Comparison of ENCODE assay signal across 8 mouse cellular contexts in genomic region chr10:127211414-127211854, GRCm38 (mm10). TPM values are rescaled to one million over a fixed set of nuclear protein-coding genes. Genes with fewer than 3 reads are reported as not detected.
DNase-seq lines count a peak whose midpoint lies in the region; ATAC-seq and TF ChIP-seq lines count a peak whose summit lies in the region.

Gene Pip4k2c, minus strand, starts transcription at chr10:127211585.

- peak; percentile 97 for ATAC-seq in hindbrain, embryonic 16.5 days
- ATAC-seq in megakaryocyte, adult 5-6 weeks (ENCODE audit: poor library complexity, severe bottlenecking) = peak; percentile 98

- peak; percentile 90 for DNase-seq in adipocyte (ENCODE audit: low spot score)
- DNase-seq in gastrocnemius, adult 2 months = peak; percentile 95
- peak; percentile 80 to 93 for DNase-seq in left cerebral cortex, adult 8-10 months (ENCODE audit: low spot score in 2 of 2)
- peak; percentile 90 for DNase-seq in right cerebral cortex, adult 2 months (ENCODE audit: low spot score in 2 of 2)
- peak; percentile 67 for DNase-seq in urinary bladder, postnatal 10 days (ENCODE audit: low spot score)

- no peaks in the 10 kb centered on the region for H3K27me3 ChIP-seq in hindbrain, embryonic 16.5 days (replicated peaks; ENCODE audit: control insufficient read depth, insufficient read depth, low read length)

- WGBS in hindbrain, embryonic 16.5 days = under 1% methylated on average over 27 of the region's 47 CpGs

- peak within 1 kb of the TSS; percentile 78 for H3K9ac ChIP-seq in hindbrain, embryonic 16.5 days (ENCODE audit: low read depth, low read length)

- no peak for TF ChIP-seq CTCF in cortical plate, adult 2 months (IDR thresholded peaks at IDR 0.05; ENCODE audit: extremely low read depth, insufficient read depth, low read length)
- no peak for TF ChIP-seq CTCF in gastrocnemius, adult 2 months (IDR thresholded peaks at IDR 0.05)

- peak; percentile 72 for TF ChIP-seq POLR2A in cortical plate, adult 2 months (IDR thresholded peaks at IDR 0.05; ENCODE audit: extremely low read depth, insufficient read depth, low read length)

- intact Hi-C loops in gastrocnemius, adult 2 months (cut with DNase I) = loop anchor here (5.0 kb wide), 1 partner anchor 34 kb away; no protein-coding TSS in a partner anchor

- H3K4me1 ChIP-seq in cortical plate, adult 2 months (ENCODE audit: control insufficient read depth, insufficient read depth, low read length) = peaks cover 6% of the 10 kb centered on the region
- peaks cover 13% of the 10 kb centered on the region for H3K4me1 ChIP-seq in hindbrain, embryonic 16.5 days (ENCODE audit: control insufficient read depth, insufficient read depth, low read depth, low read length)

- H3K4me2 ChIP-seq in hindbrain, embryonic 16.5 days (ENCODE audit: low read length) = peak within 1 kb of the TSS; percentile 92

- no peaks in the 10 kb centered on the region for H3K9me3 ChIP-seq in hindbrain, embryonic 16.5 days (ENCODE audit: control insufficient read depth, low read length)

- peak within 1 kb of the TSS; percentile 85 for H3K4me3 ChIP-seq in cortical plate, adult 2 months (ENCODE audit: insufficient read depth, low read length)
- H3K4me3 ChIP-seq in gastrocnemius, adult 2 months = peak within 1 kb of the TSS; percentile 99
- peak within 1 kb of the TSS; percentile 68 for H3K4me3 ChIP-seq in hindbrain, embryonic 16.5 days (ENCODE audit: low read length)

- peaks cover 8% of the 10 kb centered on the region for H3K36me3 ChIP-seq in hindbrain, embryonic 16.5 days (ENCODE audit: control insufficient read depth, insufficient read depth, low read length)

- H3K27ac ChIP-seq in cortical plate, adult 2 months (ENCODE audit: insufficient read depth, low read length) = peak within 1 kb of the TSS; percentile 60
- H3K27ac ChIP-seq in gastrocnemius, adult 2 months = peak within 1 kb of the TSS; percentile 89
- 0 out of 2 replicates have a peak within 1 kb of the TSS, but pooled peaks have one; percentile 37 for H3K27ac ChIP-seq in hindbrain, embryonic 16.5 days (ENCODE audit: low read depth, low read length)

RNA-seq across cellular contexts. Expression of gene Pip4k2c, which starts in this region (rescaled TPM):
- polyA plus RNA-seq in cortical plate, adult 2 months (2012; rRNA removed) = 116 and 117 TPM in 2 replicates
- 1 to 10 TPM; 7.6 to 7.9 TPM for total RNA-seq in gastrocnemius, adult 2 months (2021)
- 20.5 and 20.7 TPM in 2 replicates for polyA plus RNA-seq in hindbrain, embryonic 16.5 days (2015; fragmentation: Nextera tagmentation; extraction: Ambion mirVana)
- 100 to 1,000 TPM; 104 to 112 (median 106) TPM for total RNA-seq in left cerebral cortex, adult 8-10 months (2022)
- 9.6 and 12.0 TPM in 2 replicates for total RNA-seq in megakaryocyte, adult 5-6 weeks (2015)
- total RNA-seq in megakaryocyte, adult 5-6 weeks (2017) = 13.2 and 17.8 TPM in 2 replicates

Comparison
In these comparisons a context has a peak if more than half of its experiments do, and no peak if none do; other contexts are left out.
1. Peak in every context shown above with its lines: DNase-seq, ATAC-seq, H3K4me3 ChIP-seq and H3K27ac ChIP-seq.
2. RNA of gene Pip4k2c (total RNA-seq): 104 to 112 TPM in left cerebral cortex, adult 8-10 months; 9.6 to 17.8 TPM in megakaryocyte, adult 5-6 weeks and 7.6 to 7.9 TPM in gastrocnemius, adult 2 months; every median in the first group is over 4 times any median in the second.
3. H3K27ac ChIP-seq: peak in every context shown above with its lines; median percentile 89 in gastrocnemius, adult 2 months; 60 in cortical plate, adult 2 months; 37 in hindbrain, embryonic 16.5 days.